Mouse (Mus musculus) heart, postnatal 36 days (tissue): Measurements from ENCODE around the gene Arl5a. TPM values are rescaled to one million over a fixed set of nuclear protein-coding genes. Genes with fewer than 3 reads are reported as not detected.

Experiments
- DNase-seq, 2 experiments: peaks; one replicate each; pipeline ENCODE4 v3.0.0; 2021 to 2022
- intact Hi-C: fragments of 180-260 bp; cut with DNase I; formaldehyde crosslinking; loops from one replicate; pipeline ENCODE4 v1.15.1; 2025
- total RNA-seq, 2 experiments: library from RNA; stranded (reverse); gene quantifications; 2 replicates each; pipeline ENCODE4 v1.2.3; 2021

The Arl5a gene
- total RNA-seq, 2 experiments from 2014 or later: 33.8 to 35.0 TPM

- intact Hi-C loops: no loop called here
- DNase-seq: no peak
Measured at GRCm38 (mm10) chr2:52372080-52372479, 52.6 kb downstream of the Arl5a start.

- DNase-seq: peak; percentile 41 to 45
- intact Hi-C loops: no loop called here
Measured at GRCm38 (mm10) chr2:52371066-52371465, 53.6 kb downstream of the Arl5a start.

- intact Hi-C loops: no loop called here
- DNase-seq: no peak
Measured at GRCm38 (mm10) chr2:52369622-52370021, 55.1 kb downstream of the Arl5a start.

- intact Hi-C loops: no loop called here
- no peak for DNase-seq
Measured at GRCm38 (mm10) chr2:52367665-52368064, 57.0 kb downstream of the Arl5a start.

- DNase-seq: no peak
- intact Hi-C loops: no loop called here
Measured at GRCm38 (mm10) chr2:52367248-52367647, 57.5 kb downstream of the Arl5a start.

- no peak for DNase-seq
- intact Hi-C loops: no loop called here
Measured at GRCm38 (mm10) chr2:52361086-52361485, 63.6 kb downstream of the Arl5a start.

GRCm38 (mm10) chr2:52359722-52360121, 65.0 kb downstream of the Arl5a start:
- intact Hi-C loops: no loop called here
- DNase-seq: no peak

GRCm38 (mm10) chr2:52358156-52358555, 66.5 kb downstream of the Arl5a start:
- DNase-seq: no peak
- intact Hi-C loops: no loop called here

GRCm38 (mm10) chr2:52351029-52351428, 73.7 kb downstream of the Arl5a start:
- no peak for DNase-seq
- intact Hi-C loops: no loop called here

Other genes with a start within 250 kb of the Arl5a start
- gene Neb, start 46.4 kb downstream of the Arl5a start, total RNA-seq: 1 to 10 TPM; 5.2 to 6.7 TPM